Mouse (Mus musculus) CD4-positive helper T cell, adult 2 months (primary cell): ENCODE measurements around the gene AU041133.
"Not testable (repeated sequence)": the region's sequence is repeated elsewhere in the genome, so short reads cannot be mapped to it uniquely, and the experiment has no call there.

Source experiments
- DNase-seq: peaks from one replicate; pipeline ENCODE4 v3.0.0-alpha.2; 2012; ENCODE audit warnings: low read depth, missing footprints, low spot score

The AU041133 gene

GRCm38 (mm10) chr10:82127850-82128401 lies at the start of gene AU041133:
TSS of gene AU041133 (plus strand) at chr10:82128013.
- DNase-seq: peak; percentile 88

- DNase-seq: peak; percentile 79
Observed at GRCm38 (mm10) chr10:82082728-82083621, 44.8 kb upstream of the AU041133 start, which contains the start of gene BC024063. TSS of gene BC024063 (plus strand) at chr10:82083353.

GRCm38 (mm10) chr10:82083622-82083971 lies 44.2 kb upstream of the AU041133 start:
- not testable (repeated sequence) for DNase-seq

GRCm38 (mm10) chr10:82117206-82117605 lies 10.6 kb upstream of the AU041133 start:
- no peak for DNase-seq

- DNase-seq: no peak
Observed at GRCm38 (mm10) chr10:82145282-82145681, 17.5 kb downstream of the AU041133 start.

GRCm38 (mm10) chr10:82147571-82147970 lies 19.8 kb downstream of the AU041133 start:
- DNase-seq: no peak

GRCm38 (mm10) chr10:82167777-82168176 lies 40.0 kb downstream of the AU041133 start:
- no peak for DNase-seq

GRCm38 (mm10) chr10:82169776-82170175 lies 42.0 kb downstream of the AU041133 start:
- DNase-seq: no peak

GRCm38 (mm10) chr10:82170808-82171207 lies 43.0 kb downstream of the AU041133 start:
- peak; percentile 22 for DNase-seq

- DNase-seq: peak; percentile 86
Observed at GRCm38 (mm10) chr10:82178257-82179064, 50.6 kb downstream of the AU041133 start.
